Mouse (Mus musculus): ENCODE data around the gene Pcdh7.

DNA sequence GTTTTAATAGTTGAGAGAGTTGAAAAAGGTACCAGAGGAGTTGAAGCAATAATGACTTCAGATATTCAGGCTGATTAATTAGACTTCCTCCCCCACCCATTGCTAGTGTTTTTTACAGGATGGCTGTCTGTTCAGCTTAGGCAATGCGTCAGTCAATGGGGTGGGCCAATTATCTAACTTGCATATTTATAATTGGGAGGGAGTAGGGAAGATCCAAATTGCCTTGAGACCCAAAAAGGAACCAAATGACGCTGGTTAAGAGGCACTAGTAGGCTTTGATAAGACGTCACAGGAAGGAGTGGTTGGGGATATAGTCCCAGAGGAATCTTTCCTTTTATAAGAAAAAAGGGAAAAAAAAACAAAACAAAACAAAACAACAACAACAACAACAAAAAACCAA is 49.6 kb downstream of the Pcdh7 start:
- TF ChIP-seq CTCF (IDR thresholded peaks at IDR 0.05; ENCODE audit: low read depth, low read length) (no peak), GATA1 (IDR thresholded peaks at IDR 0.05; ENCODE audit: borderline replicate concordance, low read length) (no peak)
